11 mouse cellular contexts compared by ENCODE assay signal in genomic region chr12:98571896-98572680, GRCm38 (mm10). TPM values are rescaled to one million over a fixed set of nuclear protein-coding genes. Genes with fewer than 3 reads are reported as not detected.
A peak's percentile ranks its signal among the peaks of the same experiment; 100 is the strongest.
DNase-seq lines count a peak whose midpoint lies in the region; ATAC-seq lines count a peak whose summit lies in the region.
"Had no signal": no experiment of that assay in that cellular context is flagged by ENCODE, and none has a peak within 500 bp of the region (broad histone marks: within the 10 kb centered on the region; RNA-seq: fewer than 3 reads in every experiment).

No protein-coding gene starts in this region.

- H3K36me3 ChIP-seq in embryonic facial prominence, embryonic 10.5 days (replicated peaks) = no peaks in the 10 kb centered on the region
- H3K36me3 ChIP-seq in hindbrain, embryonic 15.5 days = no peaks in the 10 kb centered on the region
- no peaks in the 10 kb centered on the region for H3K36me3 ChIP-seq in neural tube, embryonic 13.5 days

- H3K4me1 ChIP-seq in embryonic facial prominence, embryonic 10.5 days = peaks cover 23% of the 10 kb centered on the region
- H3K4me1 ChIP-seq in hindbrain, embryonic 15.5 days (replicated peaks) = peaks cover 68% of the 10 kb centered on the region
- H3K4me1 ChIP-seq in neural tube, embryonic 13.5 days (replicated peaks) = peaks cover 83% of the 10 kb centered on the region

- H3K4me3 ChIP-seq in embryonic facial prominence, embryonic 10.5 days = peak overlapping the region; percentile 77; the same call in 1 of the 2 replicates
- H3K4me3 ChIP-seq in hindbrain, embryonic 15.5 days = peak overlapping the region; percentile 62
- peak overlapping the region; percentile 69 for H3K4me3 ChIP-seq in neural tube, embryonic 13.5 days

- H3K9ac ChIP-seq in hindbrain, embryonic 15.5 days = peak overlapping the region; percentile 68
- peak overlapping the region; percentile 81 for H3K9ac ChIP-seq in neural tube, embryonic 13.5 days

- 45% methylated on average over 8 of the region's 8 CpGs for WGBS in embryonic facial prominence, embryonic 10.5 days
- 32% methylated on average over 8 of the region's 8 CpGs for WGBS in hindbrain, embryonic 15.5 days
- 47% methylated on average over 8 of the region's 8 CpGs for WGBS in neural tube, embryonic 13.5 days

- H3K27ac ChIP-seq in embryonic facial prominence, embryonic 10.5 days (replicated peaks) = no peak overlapping the region
- H3K27ac ChIP-seq in hindbrain, embryonic 15.5 days (replicated peaks) = peak overlapping the region; percentile 63
- peak overlapping the region; percentile 94; the same call in 1 of the 2 replicates for H3K27ac ChIP-seq in neural tube, embryonic 13.5 days (replicated peaks)

- peaks cover 70% of the 10 kb centered on the region for H3K27me3 ChIP-seq in embryonic facial prominence, embryonic 10.5 days (replicated peaks; ENCODE audit: low read depth, poor library complexity, severe bottlenecking)
- H3K27me3 ChIP-seq in hindbrain, embryonic 15.5 days = no peaks in the 10 kb centered on the region
- H3K27me3 ChIP-seq in neural tube, embryonic 13.5 days = peaks cover 13% of the 10 kb centered on the region

- 0 out of 2 replicates have a peak, but pooled peaks have one; percentile 3 for ATAC-seq in frontal cortex, adult (ENCODE audit: low TSS enrichment)
- no peak for ATAC-seq in hindbrain, embryonic 15.5 days (ENCODE audit: low FRiP score, low read depth)
- no peak for ATAC-seq in neural tube, embryonic 13.5 days (ENCODE audit: low read depth)

- no peaks in the 10 kb centered on the region for H3K9me3 ChIP-seq in embryonic facial prominence, embryonic 10.5 days
- no peaks in the 10 kb centered on the region for H3K9me3 ChIP-seq in hindbrain, embryonic 15.5 days
- no peaks in the 10 kb centered on the region for H3K9me3 ChIP-seq in neural tube, embryonic 13.5 days

- H3K4me2 ChIP-seq in hindbrain, embryonic 15.5 days = peak overlapping the region; percentile 90
- peak overlapping the region; percentile 75 for H3K4me2 ChIP-seq in neural tube, embryonic 13.5 days

- no peak for DNase-seq in frontal cortex, postnatal 14 days (ENCODE audit: low spot score in 2 of 2)
- DNase-seq in embryonic facial prominence, embryonic 10.5 days (ENCODE audit: low spot score) = no peak
- no peak for DNase-seq in adrenal gland, postnatal 10 days
- no peak for DNase-seq in lung, postnatal 4 days
- no peak for DNase-seq in spleen, postnatal 36 days (ENCODE audit: low spot score in 2 of 2)
- DNase-seq: kidney, postnatal 4 days had no signal

RNA-seq across cellular contexts. Expression of gene Kcnk10, which starts 6.0 kb away (rescaled TPM):
- 4.3 and 6.9 TPM in 2 replicates for polyA plus RNA-seq in embryonic facial prominence, embryonic 10.5 days (2016; fragmentation: Nextera tagmentation; extraction: Ambion mirVana)
- polyA plus RNA-seq in hindbrain, embryonic 15.5 days (2015; fragmentation: Nextera tagmentation; extraction: Ambion mirVana) = 34.8 and 37.2 TPM in 2 replicates
- polyA plus RNA-seq in neural tube, embryonic 13.5 days (2015; fragmentation: Nextera tagmentation; extraction: Ambion mirVana) = 27.2 and 30.3 TPM in 2 replicates
- 1 to 10 TPM in 1 of 2 experiments, under 1 TPM in 1; 0.81 to 1.9 TPM for total RNA-seq in adrenal gland, postnatal 10 days (2021)
- polyA plus RNA-seq: C2C12; limb, embryonic 11.5 days had no signal

RNA-seq across cellular contexts. Expression of gene Spata7, which starts 55.9 kb away (rescaled TPM):
- polyA plus RNA-seq in embryonic facial prominence, embryonic 10.5 days (2016; fragmentation: Nextera tagmentation; extraction: Ambion mirVana) = 21.7 and 22.1 TPM in 2 replicates
- polyA plus RNA-seq in hindbrain, embryonic 15.5 days (2015; fragmentation: Nextera tagmentation; extraction: Ambion mirVana) = 30.6 and 32.3 TPM in 2 replicates
- 27.6 and 31.2 TPM in 2 replicates for polyA plus RNA-seq in neural tube, embryonic 13.5 days (2015; fragmentation: Nextera tagmentation; extraction: Ambion mirVana)
- total RNA-seq in adrenal gland, postnatal 10 days (2021) = 10 to 100 TPM in 1 of 2 experiments, 1 to 10 TPM in 1; 7.7 to 10.8 TPM
